Mouse (Mus musculus) E14TG2a.4 (cell line): Measurements from ENCODE around the gene Acadl.
A peak's percentile ranks its signal among the peaks of the same experiment; 100 is the strongest.

ENCODE experiments used
- H3K27me3 ChIP-seq: 2 replicates; pipeline ENCODE4 v1.6.1; 2014; ENCODE audit warnings: low read length, control low read depth; ENCODE audit not compliant: insufficient read depth
- H3K36me3 ChIP-seq: 2 replicates; pipeline ENCODE4 v1.6.1; 2014; ENCODE audit warnings: low read length, control low read depth; ENCODE audit not compliant: insufficient read depth
- H3K4me1 ChIP-seq: replicated peaks from 2 replicates; pipeline ENCODE4 v1.6.1; 2014; ENCODE audit warnings: low read depth, low read length, control low read depth
- H3K4me3 ChIP-seq: replicated peaks from 2 replicates; pipeline ENCODE4 v1.5.1; 2014; ENCODE audit warnings: mild to moderate bottlenecking, low read length
- H3K9me3 ChIP-seq: 2 replicates; pipeline ENCODE4 v1.6.1; 2014; ENCODE audit warnings: low read length, control low read depth
- CTCF ChIP-seq: conservative IDR thresholded peaks from 2 replicates; pipeline ENCODE4 v1.5.1; 2014; ENCODE audit warnings: low read length
- NANOG ChIP-seq: IDR thresholded peaks from 2 replicates; pipeline ENCODE4 v1.6.1; 2014; ENCODE audit warnings: borderline replicate concordance, low read length, mixed read lengths
- POU5F1 ChIP-seq: IDR thresholded peaks from 2 replicates; pipeline ENCODE4 v1.6.1; 2014; ENCODE audit warnings: low read length, borderline replicate concordance

Gene Acadl

GRCm38 (mm10) chr1:66887175-66887574 is 24.1 kb upstream of the Acadl start:
- H3K4me1 ChIP-seq = no peaks in the 10 kb centered on the region

DNA sequence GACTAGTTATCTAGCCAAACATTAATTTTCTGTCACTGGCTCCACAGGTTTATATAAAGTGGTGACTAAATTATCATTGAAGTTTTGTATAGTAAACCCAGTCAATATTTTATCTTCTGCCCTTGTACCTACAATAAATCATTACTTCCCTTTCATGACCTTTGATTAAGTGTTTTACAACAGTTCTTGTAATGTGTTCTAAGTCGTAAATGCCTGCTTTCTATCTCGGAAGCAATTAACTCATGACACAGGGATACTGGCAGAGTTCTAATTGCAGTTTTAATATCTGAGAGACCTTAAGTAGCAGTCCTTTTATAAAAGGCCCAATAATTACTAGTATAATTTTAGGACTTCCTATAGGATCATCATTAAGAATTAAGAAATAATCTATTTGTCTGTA is 17.1 kb upstream of the Acadl start:
- Histone ChIP-seq H3K27me3 (no peaks in the 10 kb centered on the region), H3K9me3 (no peaks in the 10 kb centered on the region; the same call in 1 of the 2 replicates), H3K4me1 (no peaks in the 10 kb centered on the region), H3K36me3 (no peaks in the 10 kb centered on the region), H3K4me3 (no peak overlapping the region)
- TF ChIP-seq POU5F1 = no peak
- TF ChIP-seq CTCF = no peak
- no peak for TF ChIP-seq NANOG

More at GRCm38 (mm10) chr1:66887175-66887574, 24.1 kb upstream of the Acadl start:
- H3K4me3 ChIP-seq = no peak overlapping the region
- no peaks in the 10 kb centered on the region for H3K9me3 ChIP-seq
- TF ChIP-seq CTCF = no peak
- no peak for TF ChIP-seq POU5F1
- TF ChIP-seq NANOG = no peak
- no peaks in the 10 kb centered on the region for H3K27me3 ChIP-seq
- H3K36me3 ChIP-seq = no peaks in the 10 kb centered on the region

GRCm38 (mm10) chr1:66874740-66875139 is 11.7 kb upstream of the Acadl start:
- peaks cover 30% of the 10 kb centered on the region for H3K9me3 ChIP-seq
- H3K4me1 ChIP-seq = no peaks in the 10 kb centered on the region
- no peaks in the 10 kb centered on the region for H3K27me3 ChIP-seq
- TF ChIP-seq CTCF = no peak
- TF ChIP-seq NANOG = no peak
- TF ChIP-seq POU5F1 = no peak
- no peaks in the 10 kb centered on the region for H3K36me3 ChIP-seq
- no peak overlapping the region for H3K4me3 ChIP-seq

GRCm38 (mm10) chr1:66871591-66871990 is 8.5 kb upstream of the Acadl start:
- Histone ChIP-seq H3K36me3 (no peaks in the 10 kb centered on the region), H3K4me3 (no peak overlapping the region), H3K9me3 (peaks cover 31% of the 10 kb centered on the region), H3K4me1 (no peaks in the 10 kb centered on the region), H3K27me3 (no peaks in the 10 kb centered on the region)
- no peak for TF ChIP-seq CTCF
- TF ChIP-seq NANOG = no peak
- no peak for TF ChIP-seq POU5F1

DNA sequence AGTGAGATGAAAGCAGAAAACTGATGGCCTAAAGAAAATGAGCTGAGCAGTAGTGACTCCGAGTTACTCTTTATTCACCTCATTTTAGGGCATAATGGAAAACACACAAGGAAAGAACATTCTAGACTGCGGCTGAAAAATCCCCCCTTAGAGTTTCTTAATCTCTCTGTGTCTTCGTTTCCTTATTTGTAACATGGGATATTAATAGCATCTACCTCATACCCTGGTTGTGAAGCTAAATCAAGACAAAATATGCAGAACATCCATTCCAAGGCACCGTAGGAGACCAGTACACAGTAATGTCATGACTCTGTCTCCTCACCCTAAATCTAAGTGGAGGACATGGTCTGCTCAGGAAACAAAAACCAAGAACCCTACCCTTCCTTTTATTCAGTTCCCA is 2.6 kb upstream of the Acadl start:
- peaks cover 10% of the 10 kb centered on the region for H3K4me1 ChIP-seq
- peaks cover 13% of the 10 kb centered on the region; the same call in 1 of the 2 replicates for H3K27me3 ChIP-seq
- TF ChIP-seq NANOG (no peak), POU5F1 (no peak), CTCF (no peak)
- H3K36me3 ChIP-seq = no peaks in the 10 kb centered on the region
- H3K4me3 ChIP-seq = no peak overlapping the region
- H3K9me3 ChIP-seq = peaks cover 9% of the 10 kb centered on the region

GRCm38 (mm10) chr1:66863741-66864495 is 841 bp upstream of the Acadl start:
- no peak overlapping the region for H3K4me3 ChIP-seq
- no peaks in the 10 kb centered on the region for H3K9me3 ChIP-seq
- peaks cover 10% of the 10 kb centered on the region for H3K4me1 ChIP-seq
- TF ChIP-seq NANOG (no peak), POU5F1 (no peak), CTCF (no peak)
- no peaks in the 10 kb centered on the region for H3K36me3 ChIP-seq
- H3K27me3 ChIP-seq = peaks cover 13% of the 10 kb centered on the region; the same call in 1 of the 2 replicates

DNA sequence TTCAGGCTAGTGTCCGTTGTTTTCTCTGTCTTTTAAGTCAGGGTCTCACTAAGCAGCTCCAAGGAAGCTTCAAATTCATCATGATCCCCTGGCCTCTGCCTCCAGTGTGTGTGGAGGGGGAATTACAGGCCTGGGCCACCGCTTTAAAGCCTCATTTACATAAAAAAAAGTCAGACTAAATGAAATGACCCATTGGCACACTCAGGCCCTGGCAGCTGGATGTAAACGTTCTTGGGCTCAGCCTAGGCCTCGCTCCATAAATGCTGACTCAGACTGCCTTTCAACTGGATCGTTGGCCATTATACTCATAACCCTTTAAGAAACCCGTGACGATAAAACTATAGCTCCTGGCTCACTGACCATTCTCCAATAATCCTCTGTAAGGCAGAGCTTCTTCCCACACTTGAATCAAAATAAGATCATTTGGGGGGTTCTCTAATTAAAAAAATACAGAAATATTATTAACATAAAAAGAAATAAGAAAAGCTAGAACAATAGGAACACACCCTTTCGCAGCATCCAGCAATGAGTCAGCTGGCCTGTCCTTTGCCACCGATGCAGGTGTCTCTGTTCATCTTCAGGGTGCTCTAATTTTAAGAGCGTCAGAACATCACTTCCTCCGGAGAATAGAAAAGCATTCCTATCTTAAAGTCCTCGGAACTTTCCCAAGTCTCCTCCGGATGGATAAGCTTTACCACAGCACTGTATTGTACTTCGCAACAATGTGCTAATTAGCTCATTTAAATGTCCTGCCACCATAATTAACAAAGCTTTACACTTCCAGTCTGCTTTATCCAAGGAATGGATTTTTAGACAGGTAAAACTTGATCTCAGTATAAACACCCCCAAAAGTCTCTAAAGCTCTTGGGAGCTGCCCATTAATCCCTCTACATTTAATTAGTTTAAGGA is 1.1 kb downstream of the Acadl start:
- peaks cover 13% of the 10 kb centered on the region; the same call in 1 of the 2 replicates for H3K27me3 ChIP-seq
- H3K4me1 ChIP-seq = peaks cover 10% of the 10 kb centered on the region
- H3K4me3 ChIP-seq = peak overlapping the region; percentile 85
- no peak for TF ChIP-seq POU5F1
- TF ChIP-seq NANOG = no peak
- TF ChIP-seq CTCF = no peak
- H3K9me3 ChIP-seq = 0 out of 2 replicates have a peak, but pooled peaks cover 3% of the 10 kb centered on the region
- no peaks in the 10 kb centered on the region for H3K36me3 ChIP-seq

DNA sequence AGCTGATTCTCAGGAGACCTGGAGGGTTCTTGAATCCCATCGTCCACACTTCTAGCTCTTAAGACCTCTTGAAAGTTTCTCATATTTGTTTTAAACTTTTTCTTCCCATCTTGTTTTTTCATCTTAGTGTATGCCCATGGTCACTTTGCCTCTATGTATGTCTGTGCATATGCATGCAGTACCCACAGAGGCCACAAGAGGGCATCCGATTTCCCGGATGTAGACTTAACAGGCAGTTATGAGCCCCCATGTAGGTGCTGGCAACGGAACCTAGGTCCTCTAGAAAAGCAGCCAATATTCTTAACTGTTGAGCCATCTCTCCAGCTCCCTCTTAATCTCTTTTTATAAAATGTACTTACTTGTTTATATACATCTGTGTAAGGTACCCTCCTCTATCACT is 15.6 kb downstream of the Acadl start:
- Histone ChIP-seq H3K4me3 (no peak overlapping the region), H3K27me3 (no peaks in the 10 kb centered on the region), H3K36me3 (no peaks in the 10 kb centered on the region), H3K4me1 (no peaks in the 10 kb centered on the region), H3K9me3 (no peaks in the 10 kb centered on the region)
- no peak for TF ChIP-seq POU5F1
- no peak for TF ChIP-seq NANOG
- no peak for TF ChIP-seq CTCF
